Mouse (Mus musculus) hindbrain, embryonic 11.5 days (tissue): ENCODE measurements around the gene Thegl. TPM values are rescaled to one million over a fixed set of nuclear protein-coding genes. Genes with fewer than 3 reads are reported as not detected.

ENCODE experiments used
- ATAC-seq: fragments of 200-750 bp; cut with Nextera tagmentation; 2 replicates; pipeline ENCODE4 v1.8.0; 2017; ENCODE audit warnings: mild to moderate bottlenecking, moderate TSS enrichment, moderate library complexity; ENCODE audit not compliant: low FRiP score
- DNase-seq: peaks from one replicate; pipeline ENCODE4 v3.0.0-alpha.2; 2015; ENCODE audit warnings: low spot score
- H3K27ac ChIP-seq: fragments of 300-500 bp; sonication (generic); 2 replicates; pipeline ENCODE4 v1.5.1; 2014; ENCODE audit warnings: mild to moderate bottlenecking, low read depth, low read length
- H3K27me3 ChIP-seq: fragments of 300-500 bp; sonication (generic); 2 replicates; pipeline ENCODE4 v1.6.1; 2014; ENCODE audit warnings: mild to moderate bottlenecking, low read length, moderate library complexity, mixed read lengths; ENCODE audit not compliant: control insufficient read depth, insufficient read depth
- H3K36me3 ChIP-seq: fragments of 300-500 bp; sonication (generic); 2 replicates; pipeline ENCODE4 v1.6.1; 2014; ENCODE audit warnings: mild to moderate bottlenecking, low read length, moderate library complexity, mixed read lengths; ENCODE audit not compliant: control insufficient read depth, insufficient read depth
- H3K4me1 ChIP-seq: fragments of 300-500 bp; sonication (generic); replicated peaks from 2 replicates; pipeline ENCODE4 v1.6.1; 2014; ENCODE audit warnings: low read length, mixed read lengths; ENCODE audit not compliant: control insufficient read depth, insufficient read depth
- H3K4me2 ChIP-seq: fragments of 300-500 bp; sonication (generic); replicated peaks from 2 replicates; pipeline ENCODE4 v1.6.1; 2014; ENCODE audit warnings: mild to moderate bottlenecking, low read depth, low read length
- H3K4me3 ChIP-seq: fragments of 300-500 bp; sonication (generic); 2 replicates; pipeline ENCODE4 v1.5.1; 2014; ENCODE audit warnings: low read depth, low read length
- H3K9ac ChIP-seq: fragments of 300-500 bp; sonication (generic); 2 replicates; pipeline ENCODE4 v1.6.1; 2014; ENCODE audit warnings: low read depth, low read length
- H3K9me3 ChIP-seq: fragments of 300-500 bp; sonication (generic); 2 replicates; pipeline ENCODE4 v1.6.1; 2016; ENCODE audit warnings: low read length; ENCODE audit not compliant: control insufficient read depth
- WGBS: fragments of 180-500 bp; shearing (Covaris S2); extraction: QIAGEN DNeasy Blood & Tissue Kit; methylation state at CpG from one replicate; pipeline ENCODE4 v1.1.7; 2014; 5-methylcytosine and 5-hydroxymethylcytosine counted together
- polyA plus RNA-seq: library from polyadenylated mRNA; unstranded; fragments of >200 nt; fragmentation: Nextera tagmentation; extraction: Ambion mirVana; gene quantifications from 2 replicates; pipeline ENCODE4 v1.2.1, GENCODE M21; 2014

Gene Thegl
- polyA plus RNA-seq, 1 experiment from 2014 or later: not detected

DNA sequence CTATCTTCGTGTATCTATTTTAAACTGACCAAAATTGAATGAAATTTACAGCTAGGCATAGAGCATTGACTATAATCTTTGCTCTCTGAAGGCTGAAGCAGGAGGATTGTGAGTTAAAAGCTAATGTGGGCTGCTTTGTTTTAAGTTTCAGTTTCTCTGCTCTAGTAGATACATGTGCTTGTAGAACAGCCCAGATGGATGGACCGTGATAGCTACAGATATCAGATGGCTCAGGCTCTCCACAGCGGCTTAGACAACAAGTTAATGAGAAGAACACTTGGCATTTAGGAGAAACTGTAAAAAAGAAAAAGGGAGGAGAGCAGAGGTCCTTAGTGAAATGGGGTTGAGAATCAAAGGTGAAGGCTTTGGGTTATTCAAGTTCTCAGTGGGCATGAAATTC lies 25.0 kb upstream of the Thegl start:
- peaks cover 3% of the 10 kb centered on the region; the same call in 1 of the 2 replicates for H3K36me3 ChIP-seq
- DNase-seq (no peak), ATAC-seq (no peak)
- H3K9me3 ChIP-seq: no peaks in the 10 kb centered on the region
- 95% methylated on average over 3 of the region's 3 CpGs for WGBS
- H3K4me1 ChIP-seq: no peaks in the 10 kb centered on the region
- H3K4me2 ChIP-seq: no peak overlapping the region
- H3K4me3 ChIP-seq: no peak overlapping the region
- H3K9ac ChIP-seq: no peak overlapping the region
- H3K27me3 ChIP-seq: no peaks in the 10 kb centered on the region
- no peak overlapping the region for H3K27ac ChIP-seq

DNA sequence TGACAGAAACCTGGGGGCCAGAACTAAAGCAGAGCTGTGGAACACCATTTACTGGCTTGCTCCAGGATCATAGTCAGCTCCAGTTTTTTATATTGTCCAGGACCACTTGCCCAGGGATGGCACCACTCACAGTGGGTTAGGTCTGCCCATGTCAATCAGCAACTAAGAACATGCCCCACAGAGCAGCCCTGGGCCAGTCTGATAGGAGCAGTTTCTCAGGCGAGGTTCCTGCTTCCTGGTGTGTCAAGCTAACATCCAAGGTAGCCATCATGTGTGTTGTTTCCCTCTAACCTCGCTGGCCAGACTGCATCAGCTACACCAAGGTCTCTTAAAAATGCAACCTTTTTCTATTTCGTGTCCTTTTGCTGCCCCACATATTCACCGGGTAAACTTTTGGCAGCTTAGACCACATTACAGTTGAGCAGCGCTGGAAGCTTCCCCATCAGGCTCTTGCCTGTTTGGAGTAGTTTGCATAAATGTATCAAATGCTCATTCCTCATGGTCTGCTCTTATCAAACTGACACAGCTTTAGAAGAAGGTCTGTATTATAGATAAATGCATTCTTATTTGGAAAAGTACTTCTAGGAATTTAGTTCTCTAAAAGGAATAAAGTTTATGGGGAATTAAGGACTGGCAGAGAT lies 22.5 kb upstream of the Thegl start:
- peaks cover 6% of the 10 kb centered on the region for H3K36me3 ChIP-seq
- DNase-seq (no peak), ATAC-seq (no peak)
- no peak overlapping the region for H3K9ac ChIP-seq
- H3K4me2 ChIP-seq: no peak overlapping the region
- no peak overlapping the region for H3K27ac ChIP-seq
- no peaks in the 10 kb centered on the region for H3K9me3 ChIP-seq
- no peak overlapping the region for H3K4me3 ChIP-seq
- H3K27me3 ChIP-seq: no peaks in the 10 kb centered on the region
- H3K4me1 ChIP-seq: no peaks in the 10 kb centered on the region
- WGBS: 90% methylated on average over 5 of the region's 5 CpGs

DNA sequence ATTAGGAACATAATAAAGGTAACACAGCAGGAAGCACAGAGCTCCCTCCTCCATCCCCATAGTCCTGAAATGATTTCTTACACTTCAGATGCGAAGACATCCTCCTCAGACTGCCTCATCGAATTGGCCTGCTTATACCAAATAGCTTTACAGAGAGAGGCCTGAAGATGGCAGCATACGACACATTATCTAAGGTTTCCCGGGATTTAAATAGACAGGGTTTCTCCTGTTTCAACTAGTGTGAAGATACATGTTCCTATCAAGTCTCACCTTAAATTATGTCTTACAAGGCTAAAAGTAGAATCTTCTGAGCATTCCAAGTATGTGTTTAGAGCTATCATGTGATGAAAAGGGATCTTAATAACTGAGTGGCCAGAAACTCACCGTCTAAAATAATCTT lies 17.4 kb upstream of the Thegl start:
- ATAC-seq: no peak
- Histone ChIP-seq H3K27me3 (no peaks in the 10 kb centered on the region), H3K9ac (no peak overlapping the region), H3K9me3 (no peaks in the 10 kb centered on the region), H3K4me1 (no peaks in the 10 kb centered on the region), H3K4me3 (no peak overlapping the region), H3K4me2 (no peak overlapping the region), H3K36me3 (peaks cover 3% of the 10 kb centered on the region), H3K27ac (no peak overlapping the region)
- 67% methylated on average over 5 of the region's 5 CpGs for WGBS
- DNase-seq: peak; percentile 59

DNA sequence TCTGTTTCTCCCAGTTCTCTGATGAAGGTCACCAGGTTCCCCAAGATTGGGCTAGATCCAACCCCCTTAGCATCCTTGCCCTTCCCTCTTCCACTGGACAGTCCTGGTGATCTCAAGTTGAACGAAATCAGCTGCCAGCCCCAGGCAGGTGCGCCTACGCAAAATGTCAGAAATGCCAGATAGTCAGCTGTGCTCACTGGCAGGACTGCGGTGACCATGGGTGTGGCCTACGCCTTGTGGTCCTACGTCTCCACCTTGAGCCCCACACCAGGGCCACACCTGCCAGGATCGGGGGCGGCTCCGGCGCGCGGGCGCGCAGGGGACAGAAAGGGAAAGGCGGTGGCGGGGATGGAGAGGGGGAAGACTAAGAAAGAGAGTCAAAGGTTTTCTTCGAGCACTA lies 14.6 kb upstream of the Thegl start:
- 94% methylated on average over 17 of the region's 17 CpGs for WGBS
- no peak overlapping the region for H3K4me2 ChIP-seq
- H3K4me3 ChIP-seq: no peak overlapping the region
- no peaks in the 10 kb centered on the region for H3K9me3 ChIP-seq
- DNase-seq (no peak), ATAC-seq (no peak)
- H3K27ac ChIP-seq: no peak overlapping the region
- H3K27me3 ChIP-seq: no peaks in the 10 kb centered on the region
- H3K36me3 ChIP-seq: peaks cover 3% of the 10 kb centered on the region
- no peaks in the 10 kb centered on the region for H3K4me1 ChIP-seq
- no peak overlapping the region for H3K9ac ChIP-seq

DNA sequence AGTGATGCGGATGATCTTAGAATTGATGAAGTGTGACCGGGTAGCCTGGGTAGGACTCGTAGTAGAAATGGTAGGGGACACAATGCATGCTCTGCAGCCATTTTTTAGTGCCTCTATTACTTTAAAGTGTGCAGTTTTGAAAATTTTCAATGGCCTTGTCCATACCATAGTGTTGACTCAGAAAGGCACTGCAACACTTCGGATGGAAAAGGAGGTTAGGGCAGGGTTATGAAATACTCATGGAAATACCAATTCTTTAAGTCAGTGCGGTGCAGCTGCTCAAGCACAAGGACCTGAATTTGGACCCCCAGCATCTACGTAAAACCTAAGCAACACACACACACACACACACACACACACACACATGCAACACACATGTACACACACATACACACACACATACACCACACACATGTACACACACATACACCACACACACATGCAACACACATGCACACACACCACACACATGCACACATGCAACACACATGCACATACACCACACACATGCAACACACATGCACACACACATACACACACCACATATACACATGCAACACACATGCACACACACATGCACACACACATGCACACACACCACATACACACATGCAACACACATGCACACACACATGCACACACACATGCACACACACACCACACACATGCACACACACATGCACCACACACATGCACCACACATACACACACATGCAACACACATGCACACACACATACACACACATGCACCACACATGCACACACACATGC lies 11.6 kb upstream of the Thegl start, which contains the start of gene Arl9:
Gene Arl9 (plus strand): TSS at position 5 of the 771 bp plus-strand sequence.
- DNase-seq (no peak), ATAC-seq (no peak)
- H3K4me2 ChIP-seq: no peak within 1 kb of the TSS
- H3K9ac ChIP-seq: no peak within 1 kb of the TSS
- H3K9me3 ChIP-seq: no peaks in the 10 kb centered on the region
- no peaks in the 10 kb centered on the region for H3K4me1 ChIP-seq
- no peak within 1 kb of the TSS for H3K27ac ChIP-seq
- 94% methylated on average over 6 of the region's 6 CpGs for WGBS
- H3K27me3 ChIP-seq: no peaks in the 10 kb centered on the region
- H3K36me3 ChIP-seq: no peaks in the 10 kb centered on the region
- no peak within 1 kb of the TSS for H3K4me3 ChIP-seq

DNA sequence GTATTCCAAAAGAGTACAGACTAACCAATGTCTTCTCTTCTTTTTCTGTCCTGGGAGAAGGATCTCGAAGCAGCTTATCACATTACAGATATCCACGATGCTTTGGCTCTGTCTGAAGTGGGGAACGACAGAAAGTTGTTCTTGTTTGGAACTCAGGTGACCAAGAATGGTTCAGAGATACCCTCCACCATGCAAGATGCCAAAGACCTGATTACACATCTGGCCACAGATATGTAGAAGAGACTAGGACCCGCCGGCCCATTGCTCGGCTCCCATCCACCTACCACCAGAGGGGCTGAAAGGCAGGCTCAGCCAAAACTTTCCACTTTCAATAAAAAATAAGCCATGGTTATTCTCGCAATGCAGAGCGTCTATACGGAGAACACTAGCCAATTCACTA lies 5.5 kb upstream of the Thegl start:
- no peak overlapping the region for H3K27ac ChIP-seq
- H3K4me2 ChIP-seq: no peak overlapping the region
- ATAC-seq (no peak), DNase-seq (no peak)
- H3K9ac ChIP-seq: no peak overlapping the region
- H3K27me3 ChIP-seq: no peaks in the 10 kb centered on the region
- H3K4me3 ChIP-seq: no peak overlapping the region
- H3K9me3 ChIP-seq: no peaks in the 10 kb centered on the region
- H3K4me1 ChIP-seq: no peaks in the 10 kb centered on the region
- WGBS: 95% methylated on average over 9 of the region's 9 CpGs
- no peaks in the 10 kb centered on the region for H3K36me3 ChIP-seq

DNA sequence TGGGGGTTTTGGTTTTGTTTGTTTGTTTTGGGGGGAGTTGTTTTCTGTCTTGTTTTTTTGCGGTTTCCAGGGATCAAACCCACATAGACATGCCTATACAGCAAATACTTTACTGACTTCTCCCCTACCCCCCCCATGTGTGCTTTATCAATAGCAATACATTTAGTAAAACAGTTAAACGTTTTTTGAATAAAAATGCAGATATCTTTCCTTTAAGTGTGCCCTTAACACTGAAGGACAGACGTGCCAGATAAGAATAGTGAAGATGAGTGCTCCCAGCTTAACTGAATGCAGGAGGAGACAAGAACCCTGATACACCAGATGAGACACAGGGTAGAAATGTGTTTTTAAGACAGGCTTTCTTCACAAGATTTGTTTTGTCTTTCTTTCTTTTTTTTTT lies 4.7 kb upstream of the Thegl start:
- no peaks in the 10 kb centered on the region for H3K4me1 ChIP-seq
- no peaks in the 10 kb centered on the region for H3K36me3 ChIP-seq
- H3K9ac ChIP-seq: no peak overlapping the region
- H3K27ac ChIP-seq: no peak overlapping the region
- ATAC-seq (no peak), DNase-seq (no peak)
- H3K9me3 ChIP-seq: no peaks in the 10 kb centered on the region
- H3K4me3 ChIP-seq: no peak overlapping the region
- WGBS: 72% methylated on average over 3 of the region's 3 CpGs
- no peak overlapping the region for H3K4me2 ChIP-seq
- H3K27me3 ChIP-seq: no peaks in the 10 kb centered on the region

DNA sequence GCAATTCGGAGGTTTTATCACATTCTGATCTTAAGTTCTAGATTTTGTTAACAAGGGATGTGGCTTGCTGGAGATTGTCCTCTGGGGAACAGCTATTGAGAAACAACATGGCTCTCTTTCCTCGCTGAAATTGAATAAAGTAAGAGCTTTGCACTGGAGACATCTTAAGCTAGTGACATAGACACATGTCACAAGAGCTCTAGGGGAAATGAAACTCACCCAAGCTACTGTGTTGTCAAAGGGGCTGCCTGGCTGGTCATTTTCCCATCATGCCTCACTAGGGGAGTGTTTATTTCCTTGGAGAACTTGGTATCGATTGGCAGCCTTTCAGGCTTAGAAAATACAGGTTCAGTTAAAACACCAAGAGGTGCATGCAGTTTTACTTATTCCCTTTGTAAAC lies 2.7 kb upstream of the Thegl start:
- Histone ChIP-seq H3K4me1 (0 out of 2 replicates have a peak, but pooled peaks cover 2% of the 10 kb centered on the region), H3K27me3 (no peaks in the 10 kb centered on the region), H3K9me3 (no peaks in the 10 kb centered on the region), H3K9ac (no peak overlapping the region), H3K36me3 (no peaks in the 10 kb centered on the region), H3K27ac (no peak overlapping the region), H3K4me2 (no peak overlapping the region), H3K4me3 (no peak overlapping the region)
- DNase-seq (no peak), ATAC-seq (no peak)
- WGBS: 87% methylated on average over 3 of the region's 3 CpGs

DNA sequence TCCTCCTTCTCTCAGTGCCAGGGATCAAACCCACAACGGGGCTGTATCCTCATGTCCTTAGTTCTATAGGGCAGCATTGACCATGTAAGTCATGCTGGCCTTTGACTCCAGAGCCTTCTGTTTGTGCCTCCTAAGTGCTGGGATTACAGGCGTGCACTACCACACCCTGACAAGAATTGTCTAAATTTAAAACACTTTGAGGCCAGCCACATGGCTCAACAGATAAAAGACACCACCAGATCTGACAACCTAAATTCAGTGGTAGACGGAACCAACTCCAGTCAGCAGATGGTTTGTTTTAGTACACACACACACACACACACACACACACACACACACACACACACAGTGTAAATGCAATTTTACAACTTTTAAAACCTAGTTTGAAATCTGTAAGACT lies 12.2 kb downstream of the Thegl start:
- Histone ChIP-seq H3K4me2 (no peak overlapping the region), H3K9ac (no peak overlapping the region), H3K4me3 (no peak overlapping the region), H3K36me3 (no peaks in the 10 kb centered on the region), H3K9me3 (no peaks in the 10 kb centered on the region), H3K4me1 (no peaks in the 10 kb centered on the region), H3K27me3 (no peaks in the 10 kb centered on the region), H3K27ac (no peak overlapping the region)
- WGBS: 90% methylated on average over 3 of the region's 3 CpGs
- no peak for ATAC-seq
- no peak for DNase-seq
